Mouse (Mus musculus): ENCODE results near the gene Zfp688.
"Not testable (repeated sequence)": the region's sequence is repeated elsewhere in the genome, so short reads cannot be mapped to it uniquely, and the experiment has no call there.

- not testable (repeated sequence) for TF ChIP-seq ZNF384 (IDR thresholded peaks at IDR 0.05; ENCODE audit: low read depth, low read length); CTCF (IDR thresholded peaks at IDR 0.05 in 2 of 3, conservative IDR thresholded peaks at IDR 0.05 in 1 of 3; ENCODE audit: control insufficient read depth in 1 of 3, insufficient read depth in 1 of 3, low read depth in 2 of 3, low read length in 3 of 3, poor library complexity in 1 of 3, severe bottlenecking in 1 of 3); NELFE (IDR thresholded peaks at IDR 0.05; ENCODE audit: low read depth, low read length); TBP (IDR thresholded peaks at IDR 0.05; ENCODE audit: low read depth, low read length); GATA1 (IDR thresholded peaks at IDR 0.05; ENCODE audit: low read depth, low read length)
Observed at GRCm38 (mm10) chr7:127385560-127385959, 36.3 kb downstream of the Zfp688 start.
